Mouse (Mus musculus): Measurements from ENCODE around the gene Nfib.

GRCm38 (mm10) chr4:82622321-82622836 lies 83.2 kb downstream of the Nfib start:
- TF ChIP-seq CTCF (IDR thresholded peaks at IDR 0.05; ENCODE audit: low read depth, low read length): no peak
- no peak for TF ChIP-seq POLR2A (IDR thresholded peaks at IDR 0.05; ENCODE audit: extremely low read depth, insufficient read depth, low read length)

Measured in liver, adult 2 months (tissue).